8 mouse cellular contexts compared by ENCODE assay signal in genomic region chr13:54309354-54309753, GRCm38 (mm10).
DNase-seq lines count a peak whose midpoint lies in the region; ATAC-seq and TF ChIP-seq lines count a peak whose summit lies in the region.

No protein-coding gene starts in this region.

- no peak overlapping the region for H3K4me2 ChIP-seq in hindbrain, embryonic 16.5 days (ENCODE audit: low read length)
- no peak overlapping the region for H3K4me2 ChIP-seq in midbrain, embryonic 16.5 days (ENCODE audit: low read length)

- peaks cover 23% of the 10 kb centered on the region for H3K4me1 ChIP-seq in hindbrain, embryonic 16.5 days (ENCODE audit: control insufficient read depth, insufficient read depth, low read depth, low read length)
- peaks cover 20% of the 10 kb centered on the region for H3K4me1 ChIP-seq in midbrain, embryonic 16.5 days (ENCODE audit: control insufficient read depth, insufficient read depth, low read length)

- peak; percentile 82 for ATAC-seq in hindbrain, embryonic 16.5 days
- peak; percentile 57; the same call in 1 of the 2 replicates for ATAC-seq in midbrain, embryonic 16.5 days
- no peak for ATAC-seq in erythroblast, adult 5-6 weeks (replicated peaks; ENCODE audit: low FRiP score, poor library complexity, severe bottlenecking)

- intact Hi-C loops in left cerebral cortex, adult 2 months (cut with DNase I): no loop called here

- no peak for DNase-seq in left cerebral cortex, adult 2 months (ENCODE audit: extremely low spot score in 1 of 2, low spot score in 2 of 2)
- DNase-seq in left cerebral cortex, adult 11 months (ENCODE audit: low spot score): no peak
- peak; percentile 95 for DNase-seq in cerebellum, adult 9-11 months
- DNase-seq in thymus, adult 18-20 months: no peak
- DNase-seq in c-Kit-positive CD71-positive TER-119-positive erythroid progenitor cells, embryonic 14.5 days (ENCODE audit: low spot score): no peak

- H3K36me3 ChIP-seq in hindbrain, embryonic 16.5 days (ENCODE audit: control insufficient read depth, insufficient read depth, low read length): peaks cover 2% of the 10 kb centered on the region
- peaks cover 2% of the 10 kb centered on the region; the same call in 1 of the 2 replicates for H3K36me3 ChIP-seq in midbrain, embryonic 16.5 days (ENCODE audit: control insufficient read depth, insufficient read depth, low read length)

- WGBS in hindbrain, embryonic 16.5 days: 22% methylated on average over 5 of the region's 5 CpGs
- 27% methylated on average over 5 of the region's 5 CpGs for WGBS in midbrain, embryonic 16.5 days

- TF ChIP-seq CTCF in left cerebral cortex, adult 2 months (IDR thresholded peaks at IDR 0.05): no peak

- H3K27me3 ChIP-seq in hindbrain, embryonic 16.5 days (replicated peaks; ENCODE audit: control insufficient read depth, insufficient read depth, low read length): no peaks in the 10 kb centered on the region
- H3K27me3 ChIP-seq in midbrain, embryonic 16.5 days (ENCODE audit: control insufficient read depth, insufficient read depth, low read depth, low read length): no peaks in the 10 kb centered on the region

- H3K27ac ChIP-seq in left cerebral cortex, adult 2 months: peak overlapping the region; percentile 2; the same call in 1 of the 2 replicates
- peak overlapping the region; percentile 52 for H3K27ac ChIP-seq in hindbrain, embryonic 16.5 days (ENCODE audit: low read depth, low read length)
- peak overlapping the region; percentile 69 for H3K27ac ChIP-seq in midbrain, embryonic 16.5 days (ENCODE audit: low read length)

- H3K9ac ChIP-seq in hindbrain, embryonic 16.5 days (ENCODE audit: low read depth, low read length): no peak overlapping the region
- no peak overlapping the region for H3K9ac ChIP-seq in midbrain, embryonic 16.5 days (ENCODE audit: low read depth, low read length)

- no peak overlapping the region for H3K4me3 ChIP-seq in left cerebral cortex, adult 2 months
- no peak overlapping the region for H3K4me3 ChIP-seq in hindbrain, embryonic 16.5 days (ENCODE audit: low read length)
- H3K4me3 ChIP-seq in midbrain, embryonic 16.5 days (ENCODE audit: low read depth, low read length): no peak overlapping the region

- no peaks in the 10 kb centered on the region for H3K9me3 ChIP-seq in hindbrain, embryonic 16.5 days (ENCODE audit: control insufficient read depth, low read length)
- H3K9me3 ChIP-seq in midbrain, embryonic 16.5 days (replicated peaks; ENCODE audit: control insufficient read depth, low read length, poor library complexity, severe bottlenecking): no peaks in the 10 kb centered on the region

Comparison
In these comparisons a context has a peak if more than half of its experiments do, and no peak if none do; other contexts are left out.
1. H3K27ac ChIP-seq: peak in every context shown above with its lines; median percentile 69 in midbrain, embryonic 16.5 days; 52 in hindbrain, embryonic 16.5 days; 2 in left cerebral cortex, adult 2 months.